In the genomic region with DNA sequence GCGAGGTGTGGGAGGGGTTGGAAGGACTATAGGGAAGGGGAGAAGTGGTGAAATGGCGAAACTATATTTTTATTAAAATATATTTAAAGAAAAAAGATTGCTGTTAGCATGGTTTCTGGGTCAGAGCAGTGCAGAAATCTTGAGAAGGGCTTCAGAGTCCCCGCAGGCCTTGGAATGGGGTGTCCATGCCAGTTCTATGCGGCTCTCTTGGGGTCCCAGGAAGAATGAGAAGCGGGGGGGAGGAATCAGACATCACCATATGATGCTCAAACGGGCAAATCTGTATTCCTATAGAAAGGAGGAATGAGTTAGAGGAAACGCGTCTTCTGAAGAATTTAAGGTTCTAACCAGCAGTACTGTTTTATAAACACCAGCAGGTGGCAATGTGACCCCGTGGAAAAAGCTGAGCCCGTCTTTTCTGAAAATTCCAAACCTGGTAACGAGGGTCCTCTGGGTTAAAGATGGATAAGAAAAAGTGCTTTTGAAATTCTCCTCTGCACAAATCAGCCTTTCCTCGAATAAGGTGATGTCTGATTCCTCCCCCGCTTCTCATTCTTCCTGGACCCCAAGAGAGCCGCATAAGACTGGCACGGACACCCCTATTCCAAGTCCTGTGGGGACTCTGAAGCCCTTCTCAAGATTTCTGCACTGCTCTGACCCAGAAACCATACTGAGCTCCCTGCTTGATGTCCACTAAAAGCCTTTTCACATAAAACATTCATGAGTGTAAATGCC, we compare ENCODE assay signal across 9 mouse cellular contexts. TPM values are rescaled to one million over a fixed set of nuclear protein-coding genes. Genes with fewer than 3 reads are reported as not detected.
A peak's percentile ranks its signal among the peaks of the same experiment; 100 is the strongest.
DNase-seq lines count a peak whose midpoint lies in the region; ATAC-seq and TF ChIP-seq lines count a peak whose summit lies in the region.
"Had no signal": no experiment of that assay in that cellular context is flagged by ENCODE, and none has a peak within 500 bp of the region (broad histone marks: within the 10 kb centered on the region; RNA-seq: fewer than 3 reads in every experiment).

No protein-coding gene starts in this region.

- WGBS in heart, postnatal 0 days = 32% methylated on average over 15 of the region's 15 CpGs

- H3K4me3 ChIP-seq in cortical plate, adult 2 months (ENCODE audit: insufficient read depth, low read length) = peak overlapping the region; percentile 28
- H3K4me3 ChIP-seq in heart, postnatal 0 days (ENCODE audit: low read depth, low read length) = no peak overlapping the region

- TF ChIP-seq CTCF in cortical plate, adult 2 months (IDR thresholded peaks at IDR 0.05; ENCODE audit: extremely low read depth, insufficient read depth, low read length) = peak; percentile 53
- peak; percentile 42 for TF ChIP-seq CTCF in heart, postnatal 0 days (IDR thresholded peaks at IDR 0.05; ENCODE audit: low read depth)

- H3K9me3 ChIP-seq in heart, postnatal 0 days (replicated peaks; ENCODE audit: control insufficient read depth, low read length) = no peaks in the 10 kb centered on the region

- ATAC-seq in heart, postnatal 0 days (ENCODE audit: insufficient read depth, low read depth) = no peak
- ATAC-seq in monocyte, adult 5-6 weeks (replicated peaks; ENCODE audit: insufficient number of reproducible peaks, low FRiP score, low TSS enrichment, poor library complexity, severe bottlenecking) = no peak

- no peak for TF ChIP-seq POLR2A in cortical plate, adult 2 months (IDR thresholded peaks at IDR 0.05; ENCODE audit: extremely low read depth, insufficient read depth, low read length)

- H3K27ac ChIP-seq in cortical plate, adult 2 months (ENCODE audit: insufficient read depth, low read length) = no peak overlapping the region
- no peak overlapping the region for H3K27ac ChIP-seq in heart, postnatal 0 days (ENCODE audit: low read depth)
- H3K27ac ChIP-seq: macrophage had no signal

- intact Hi-C loops in left cerebral cortex, postnatal 10 days (cut with DNase I) = no loop called here

- H3K36me3 ChIP-seq in heart, postnatal 0 days (replicated peaks; ENCODE audit: control insufficient read depth, insufficient read depth, low read length) = no peaks in the 10 kb centered on the region

- H3K4me1 ChIP-seq in cortical plate, adult 2 months (ENCODE audit: control insufficient read depth, insufficient read depth, low read length) = peaks cover 3% of the 10 kb centered on the region
- no peaks in the 10 kb centered on the region for H3K4me1 ChIP-seq in heart, postnatal 0 days (ENCODE audit: control insufficient read depth, insufficient read depth)

- peak; percentile 6 for DNase-seq in lung, postnatal 10 days
- no peak for DNase-seq in lung, adult 18-20 months
- no peak for DNase-seq in heart, postnatal 0 days (ENCODE audit: low spot score)
- DNase-seq in left cerebral cortex, postnatal 10 days (ENCODE audit: extremely low spot score in 1 of 2, low spot score in 2 of 2) = peak; percentile 42 to 77
- DNase-seq in retina, adult 2 months (ENCODE audit: low read depth, low spot score) = peak; percentile 13
- no peak for DNase-seq in adrenal gland, postnatal 4 days (ENCODE audit: low spot score in 2 of 2)

- H3K27me3 ChIP-seq in heart, postnatal 0 days (ENCODE audit: control insufficient read depth, insufficient read depth, low read length) = no peaks in the 10 kb centered on the region

- no peak for TF ChIP-seq EP300 in heart, postnatal 0 days (IDR thresholded peaks at IDR 0.05; ENCODE audit: low read depth)

- no peak overlapping the region for H3K4me2 ChIP-seq in heart, postnatal 0 days (ENCODE audit: low read depth, low read length)

- H3K9ac ChIP-seq in heart, postnatal 0 days (replicated peaks; ENCODE audit: low read depth, low read length) = no peak overlapping the region

RNA-seq across cellular contexts. Expression of gene Fbxo33, which starts 45.8 kb away (rescaled TPM):
- polyA plus RNA-seq in cortical plate, adult 2 months (2012; rRNA removed) = 45.5 and 49.2 TPM in 2 replicates
- 9.7 and 22.3 TPM in 2 replicates for total RNA-seq in heart, postnatal 0 days (2014; rRNA removed; ENCODE audit: low replicate concordance)
- polyA plus RNA-seq in heart, postnatal 0 days (2015; fragmentation: Nextera tagmentation; extraction: Ambion mirVana) = 3.6 and 5.5 TPM in 2 replicates
- total RNA-seq in left cerebral cortex, postnatal 10 days (2021) = 10 to 100 TPM; 29.6 to 32.9 TPM
- total RNA-seq in adrenal gland, postnatal 4 days (2021) = 10 to 100 TPM; 25.5 to 28.4 TPM
- 49.2 to 104 TPM (median 82.1 TPM) in 3 replicates for total RNA-seq in monocyte, adult 5-6 weeks (2017)

Comparison
In these comparisons a context has a peak if more than half of its experiments do, and no peak if none do; other contexts are left out.
1. DNase-seq: peak in lung, postnatal 10 days (single experiment), left cerebral cortex, postnatal 10 days (2 of 2) and retina, adult 2 months (single experiment); none in lung, adult 18-20 months (0 of 2), heart, postnatal 0 days (single experiment) and adrenal gland, postnatal 4 days (0 of 2).